Mouse (Mus musculus): Measurements from ENCODE around the gene Dido1. TPM values are rescaled to one million over a fixed set of nuclear protein-coding genes. Genes with fewer than 3 reads are reported as not detected.

The Dido1 gene
- polyA plus RNA-seq, 1 experiment from 2014 or later: 28.6 TPM

DNA sequence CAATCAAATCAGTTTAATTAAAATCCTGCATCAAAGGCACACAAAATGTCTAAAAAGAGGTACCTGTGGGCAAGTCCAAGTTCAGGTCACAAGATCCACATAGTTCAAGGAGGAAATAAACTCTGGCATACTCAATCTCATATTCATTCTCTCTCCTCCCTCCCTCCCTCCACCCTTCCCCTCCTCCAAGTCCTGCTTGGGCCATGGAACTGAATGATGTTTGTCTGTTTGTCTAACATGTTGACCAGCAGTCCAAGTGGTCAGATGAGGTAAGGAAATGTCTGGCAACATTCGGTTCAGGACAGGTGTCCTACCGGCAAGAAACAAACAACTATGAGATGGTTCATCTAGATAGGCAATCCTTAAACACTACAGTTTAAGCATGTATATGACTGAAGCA is 33.1 kb downstream of the Dido1 start:
- Histone ChIP-seq H3K27me3 (no peaks in the 10 kb centered on the region), H3K27ac (replicated peaks) (no peak overlapping the region), H3K9ac (no peak overlapping the region), H3K4me3 (replicated peaks) (no peak overlapping the region), H3K4me1 (no peaks in the 10 kb centered on the region), H3K9me3 (replicated peaks) (no peaks in the 10 kb centered on the region), H3K36me3 (peaks cover 46% of the 10 kb centered on the region), H3K4me2 (replicated peaks) (no peak overlapping the region)
- WGBS: 92% methylated on average over 2 of the region's 2 CpGs
- ATAC-seq (ENCODE audit: insufficient number of reproducible peaks, low FRiP score, low TSS enrichment, low read depth): no peak

GRCm38 (mm10) chr2:180662008-180662407 is 47.8 kb downstream of the Dido1 start:
- WGBS: 83% methylated on average over 4 of the region's 4 CpGs
- H3K4me1 ChIP-seq: peaks cover 8% of the 10 kb centered on the region
- no peak for ATAC-seq (ENCODE audit: insufficient number of reproducible peaks, low FRiP score, low TSS enrichment, low read depth)
- no peak overlapping the region for H3K27ac ChIP-seq (replicated peaks)
- H3K9me3 ChIP-seq (replicated peaks): no peaks in the 10 kb centered on the region
- 0 out of 2 replicates have a peak, but pooled peaks cover 3% of the 10 kb centered on the region for H3K27me3 ChIP-seq
- H3K36me3 ChIP-seq: peaks cover 34% of the 10 kb centered on the region
- no peak overlapping the region for H3K9ac ChIP-seq
- H3K4me3 ChIP-seq (replicated peaks): no peak overlapping the region
- H3K4me2 ChIP-seq (replicated peaks): no peak overlapping the region

GRCm38 (mm10) chr2:180660521-180660920 is 49.3 kb downstream of the Dido1 start:
- no peak overlapping the region for H3K9ac ChIP-seq
- WGBS: 95% methylated on average over 5 of the region's 5 CpGs

DNA sequence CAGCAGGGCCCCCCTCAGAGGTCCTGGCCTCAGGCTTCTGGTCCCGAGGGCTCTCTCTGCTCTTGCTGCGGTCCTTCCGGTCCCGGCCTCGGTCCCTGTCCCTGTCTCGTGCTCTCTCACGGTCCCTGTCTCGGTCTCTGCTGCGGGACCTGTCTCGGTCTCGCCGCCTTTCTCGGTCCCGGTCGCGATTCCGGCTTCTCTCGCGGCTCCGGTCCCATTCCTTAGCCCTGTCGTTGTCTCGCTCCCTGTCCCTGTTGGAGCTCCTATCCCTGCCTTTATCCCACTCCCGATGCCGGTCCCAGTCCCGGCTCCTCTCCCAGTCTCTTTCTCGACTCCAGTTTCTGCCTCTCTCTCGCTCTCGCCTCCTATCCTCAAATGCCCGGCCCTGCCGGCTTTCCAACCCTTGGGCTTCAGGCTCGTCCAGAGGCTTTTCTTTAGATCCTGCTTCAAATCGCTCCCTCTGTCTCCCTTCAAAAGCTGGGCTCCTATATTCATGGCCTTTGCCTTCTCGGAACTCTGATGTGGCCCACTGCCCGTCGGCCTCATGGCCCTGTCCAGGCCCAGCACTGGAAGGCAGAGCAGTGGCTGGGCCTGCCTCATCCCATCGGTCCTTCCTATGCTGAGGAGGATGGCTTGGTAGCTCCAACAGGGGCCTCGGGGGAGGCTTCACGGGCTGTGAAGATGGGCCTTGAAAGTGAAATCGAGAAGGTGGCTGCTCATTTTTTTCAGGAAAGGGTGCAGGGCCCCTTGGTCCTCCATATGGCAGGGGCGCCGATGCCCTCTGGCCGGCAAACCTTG is 50.2 kb downstream of the Dido1 start:
- Histone ChIP-seq H3K9me3 (replicated peaks) (no peaks in the 10 kb centered on the region), H3K4me1 (peaks cover 8% of the 10 kb centered on the region), H3K36me3 (peaks cover 14% of the 10 kb centered on the region; the same call in 1 of the 2 replicates), H3K4me2 (replicated peaks) (peak overlapping the region; percentile 44), H3K9ac (peak overlapping the region; percentile 12; the same call in 1 of the 2 replicates), H3K4me3 (replicated peaks) (peak overlapping the region; percentile 15), H3K27me3 (0 out of 2 replicates have a peak, but pooled peaks cover 3% of the 10 kb centered on the region), H3K27ac (replicated peaks) (no peak overlapping the region)
- no peak for ATAC-seq (ENCODE audit: insufficient number of reproducible peaks, low FRiP score, low TSS enrichment, low read depth)
- 23% methylated on average over 42 of the region's 42 CpGs for WGBS

More at GRCm38 (mm10) chr2:180660521-180660920, 49.3 kb downstream of the Dido1 start:
- H3K4me1 ChIP-seq: peaks cover 8% of the 10 kb centered on the region
- no peak for ATAC-seq (ENCODE audit: insufficient number of reproducible peaks, low FRiP score, low TSS enrichment, low read depth)
- 0 out of 2 replicates have a peak, but pooled peaks cover 3% of the 10 kb centered on the region for H3K27me3 ChIP-seq
- no peak overlapping the region for H3K4me2 ChIP-seq (replicated peaks)
- no peaks in the 10 kb centered on the region for H3K9me3 ChIP-seq (replicated peaks)
- H3K36me3 ChIP-seq: peaks cover 22% of the 10 kb centered on the region
- H3K27ac ChIP-seq (replicated peaks): no peak overlapping the region
- no peak overlapping the region for H3K4me3 ChIP-seq (replicated peaks)

- Histone ChIP-seq H3K27ac (replicated peaks) (no peak overlapping the region), H3K4me1 (peaks cover 8% of the 10 kb centered on the region), H3K4me3 (replicated peaks) (no peak overlapping the region), H3K27me3 (0 out of 2 replicates have a peak, but pooled peaks cover 3% of the 10 kb centered on the region), H3K9ac (no peak overlapping the region), H3K9me3 (replicated peaks) (no peaks in the 10 kb centered on the region), H3K36me3 (peaks cover 14% of the 10 kb centered on the region; the same call in 1 of the 2 replicates), H3K4me2 (replicated peaks) (no peak overlapping the region)
- WGBS: 88% methylated on average over 5 of the region's 5 CpGs
- ATAC-seq (ENCODE audit: insufficient number of reproducible peaks, low FRiP score, low TSS enrichment, low read depth): no peak
These were observed 51.4 kb downstream of the Dido1 start for GRCm38 (mm10) chr2:180658381-180658780.

- no peak for ATAC-seq (ENCODE audit: insufficient number of reproducible peaks, low FRiP score, low TSS enrichment, low read depth)
- no peak overlapping the region for H3K4me2 ChIP-seq (replicated peaks)
- H3K27me3 ChIP-seq: 0 out of 2 replicates have a peak, but pooled peaks cover 3% of the 10 kb centered on the region
- H3K4me1 ChIP-seq: peaks cover 8% of the 10 kb centered on the region
- peaks cover 14% of the 10 kb centered on the region; the same call in 1 of the 2 replicates for H3K36me3 ChIP-seq
- H3K27ac ChIP-seq (replicated peaks): no peak overlapping the region
- no peak overlapping the region for H3K4me3 ChIP-seq (replicated peaks)
- no peaks in the 10 kb centered on the region for H3K9me3 ChIP-seq (replicated peaks)
- H3K9ac ChIP-seq: no peak overlapping the region
- 75% methylated on average over 4 of the region's 4 CpGs for WGBS
These were observed 52.3 kb downstream of the Dido1 start for GRCm38 (mm10) chr2:180657394-180658013.

GRCm38 (mm10) chr2:180655150-180655549 is 54.6 kb downstream of the Dido1 start:
- H3K4me2 ChIP-seq (replicated peaks): no peak overlapping the region
- no peak overlapping the region for H3K4me3 ChIP-seq (replicated peaks)
- H3K27ac ChIP-seq (replicated peaks): no peak overlapping the region
- no peaks in the 10 kb centered on the region for H3K27me3 ChIP-seq
- ATAC-seq (ENCODE audit: insufficient number of reproducible peaks, low FRiP score, low TSS enrichment, low read depth): no peak
- WGBS: 59% methylated on average over 6 of the region's 6 CpGs
- no peak overlapping the region for H3K9ac ChIP-seq
- no peaks in the 10 kb centered on the region for H3K36me3 ChIP-seq
- H3K4me1 ChIP-seq: peaks cover 8% of the 10 kb centered on the region
- no peaks in the 10 kb centered on the region for H3K9me3 ChIP-seq (replicated peaks)

DNA sequence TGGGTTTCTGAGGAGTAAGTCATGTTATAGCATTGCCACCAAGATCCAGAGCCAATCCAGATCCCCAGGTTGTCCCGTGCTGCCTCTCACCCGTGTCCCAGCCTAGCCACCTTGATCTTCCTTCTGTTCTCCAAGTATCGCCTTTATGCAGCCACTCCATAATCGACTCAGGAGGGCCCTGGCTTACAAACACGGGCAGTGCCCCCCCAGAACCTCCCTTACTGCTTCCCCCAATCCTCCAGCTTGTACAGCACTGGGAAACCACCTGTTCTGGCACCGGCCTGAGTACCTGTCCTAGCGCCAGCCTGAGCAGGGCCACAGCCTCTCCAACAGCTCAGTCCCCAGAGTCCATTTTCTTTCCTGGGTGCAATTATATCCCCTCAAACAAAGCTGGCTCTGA is 55.1 kb downstream of the Dido1 start:
- ATAC-seq (ENCODE audit: insufficient number of reproducible peaks, low FRiP score, low TSS enrichment, low read depth): no peak
- no peak overlapping the region for H3K9ac ChIP-seq
- H3K36me3 ChIP-seq: no peaks in the 10 kb centered on the region
- no peaks in the 10 kb centered on the region for H3K9me3 ChIP-seq (replicated peaks)
- H3K27me3 ChIP-seq: no peaks in the 10 kb centered on the region
- H3K4me3 ChIP-seq (replicated peaks): no peak overlapping the region
- no peak overlapping the region for H3K4me2 ChIP-seq (replicated peaks)
- H3K27ac ChIP-seq (replicated peaks): no peak overlapping the region
- WGBS: 81% methylated on average over 7 of the region's 7 CpGs
- peaks cover 6% of the 10 kb centered on the region for H3K4me1 ChIP-seq

- Histone ChIP-seq H3K9me3 (replicated peaks) (peaks cover 17% of the 10 kb centered on the region), H3K4me1 (peaks cover 4% of the 10 kb centered on the region; the same call in 1 of the 2 replicates), H3K27ac (replicated peaks) (no peak overlapping the region), H3K9ac (no peak overlapping the region), H3K27me3 (peaks cover 35% of the 10 kb centered on the region), H3K36me3 (no peaks in the 10 kb centered on the region), H3K4me3 (replicated peaks) (no peak overlapping the region), H3K4me2 (replicated peaks) (no peak overlapping the region)
- ATAC-seq (ENCODE audit: insufficient number of reproducible peaks, low FRiP score, low TSS enrichment, low read depth): no peak
These were observed 63.0 kb downstream of the Dido1 start for GRCm38 (mm10) chr2:180646841-180647240.

DNA sequence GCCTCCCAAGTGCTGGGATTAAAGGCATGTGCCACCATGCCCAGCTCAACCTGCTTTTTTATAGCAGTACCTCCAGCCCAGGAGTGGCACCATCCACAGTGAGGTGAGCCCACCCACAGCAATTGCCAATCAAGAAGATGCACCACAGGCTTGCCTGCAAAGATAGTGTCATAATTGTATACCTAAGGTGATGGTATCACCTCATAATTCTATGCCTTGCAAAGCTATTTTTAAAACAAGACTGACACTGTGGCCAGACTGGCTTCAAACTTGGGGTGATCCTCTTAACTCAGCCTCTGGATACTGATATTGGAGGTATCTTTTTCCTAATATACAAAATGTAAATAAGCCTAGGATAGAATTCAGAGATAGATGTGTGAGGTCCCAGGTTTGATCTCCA is 66.2 kb downstream of the Dido1 start:
- Histone ChIP-seq H3K4me2 (replicated peaks) (no peak overlapping the region), H3K4me3 (replicated peaks) (no peak overlapping the region), H3K27ac (replicated peaks) (no peak overlapping the region), H3K27me3 (peaks cover 60% of the 10 kb centered on the region), H3K9ac (no peak overlapping the region), H3K4me1 (peaks cover 8% of the 10 kb centered on the region; the same call in 1 of the 2 replicates), H3K9me3 (replicated peaks) (peaks cover 17% of the 10 kb centered on the region), H3K36me3 (no peaks in the 10 kb centered on the region)
- ATAC-seq (ENCODE audit: insufficient number of reproducible peaks, low FRiP score, low TSS enrichment, low read depth): no peak

GRCm38 (mm10) chr2:180642555-180643260 is 67.1 kb downstream of the Dido1 start, which contains the start of gene Tcfl5:
Gene Tcfl5 (minus strand): TSS chr2:180642708.
- Histone ChIP-seq H3K4me2 (replicated peaks) (peak within 1 kb of the TSS; percentile 56), H3K4me1 (peaks cover 8% of the 10 kb centered on the region; the same call in 1 of the 2 replicates), H3K9ac (no peak within 1 kb of the TSS), H3K36me3 (no peaks in the 10 kb centered on the region), H3K27me3 (peaks cover 60% of the 10 kb centered on the region), H3K27ac (replicated peaks) (no peak within 1 kb of the TSS), H3K4me3 (replicated peaks) (peak within 1 kb of the TSS; percentile 44), H3K9me3 (replicated peaks) (peaks cover 17% of the 10 kb centered on the region)
- no peak for ATAC-seq (ENCODE audit: insufficient number of reproducible peaks, low FRiP score, low TSS enrichment, low read depth)
- 3% methylated on average over 16 of the region's 56 CpGs for WGBS

All from embryonic facial prominence, embryonic 15.5 days (tissue).